Mouse (Mus musculus): Measurements from ENCODE around the gene Map3k11. TPM values are rescaled to one million over a fixed set of nuclear protein-coding genes. Genes with fewer than 3 reads are reported as not detected.

Map3k11 gene
- polyA plus RNA-seq, 1 experiment from 2014 or later, result 16.9 TPM

- 57% methylated on average over 10 of the region's 10 CpGs for WGBS (ENCODE audit: insufficient replicate concordance)
Observed at GRCm38 (mm10) chr19:5692086-5692912, 3.8 kb downstream of the Map3k11 start.

GRCm38 (mm10) chr19:5692913-5693396, 4.4 kb downstream of the Map3k11 start:
- WGBS (ENCODE audit: insufficient replicate concordance), result 68% methylated on average over 10 of the region's 10 CpGs
- Histone ChIP-seq H3K27me3 (ENCODE audit: control insufficient read depth, insufficient read depth, low read length) (no peaks in the 10 kb centered on the region), H3K4me2 (peak overlapping the region; percentile 97), H3K9ac (ENCODE audit: low read depth, low read length) (peak overlapping the region; percentile 91), H3K4me1 (ENCODE audit: control insufficient read depth, insufficient read depth, low read length) (peaks cover 44% of the 10 kb centered on the region), H3K4me3 (ENCODE audit: low read depth, low read length) (peak overlapping the region; percentile 93; the same call in 1 of the 2 replicates), H3K9me3 (replicated peaks; ENCODE audit: control insufficient read depth, low read length) (no peaks in the 10 kb centered on the region), H3K36me3 (ENCODE audit: control insufficient read depth, insufficient read depth, low read length) (peaks cover 20% of the 10 kb centered on the region), H3K27ac (ENCODE audit: low read depth, low read length) (peak overlapping the region; percentile 94)
- ATAC-seq (replicated peaks; ENCODE audit: insufficient number of reproducible peaks, low FRiP score, low TSS enrichment), result no peak

More at GRCm38 (mm10) chr19:5692086-5692912, 3.8 kb downstream of the Map3k11 start:
- ATAC-seq (replicated peaks; ENCODE audit: insufficient number of reproducible peaks, low FRiP score, low TSS enrichment), result 0 out of 2 replicates have a peak, but pooled peaks have one; percentile 15
- Histone ChIP-seq H3K27ac (ENCODE audit: low read depth, low read length) (peak overlapping the region; percentile 94), H3K4me2 (peak overlapping the region; percentile 97), H3K4me3 (ENCODE audit: low read depth, low read length) (peak overlapping the region; percentile 93), H3K9ac (ENCODE audit: low read depth, low read length) (peak overlapping the region; percentile 91), H3K4me1 (ENCODE audit: control insufficient read depth, insufficient read depth, low read length) (peaks cover 50% of the 10 kb centered on the region), H3K27me3 (ENCODE audit: control insufficient read depth, insufficient read depth, low read length) (no peaks in the 10 kb centered on the region), H3K9me3 (replicated peaks; ENCODE audit: control insufficient read depth, low read length) (no peaks in the 10 kb centered on the region), H3K36me3 (ENCODE audit: control insufficient read depth, insufficient read depth, low read length) (peaks cover 17% of the 10 kb centered on the region)

GRCm38 (mm10) chr19:5693801-5694200, 5.3 kb downstream of the Map3k11 start:
- 0 out of 2 replicates have a peak overlapping the region, but pooled peaks have one; percentile 93 for H3K4me3 ChIP-seq (ENCODE audit: low read depth, low read length)
- no peak overlapping the region for H3K27ac ChIP-seq (ENCODE audit: low read depth, low read length)
- H3K4me1 ChIP-seq (ENCODE audit: control insufficient read depth, insufficient read depth, low read length), result peaks cover 44% of the 10 kb centered on the region
- H3K36me3 ChIP-seq (ENCODE audit: control insufficient read depth, insufficient read depth, low read length), result peaks cover 28% of the 10 kb centered on the region
- no peaks in the 10 kb centered on the region for H3K9me3 ChIP-seq (replicated peaks; ENCODE audit: control insufficient read depth, low read length)
- H3K4me2 ChIP-seq, result peak overlapping the region; percentile 97
- ATAC-seq (replicated peaks; ENCODE audit: insufficient number of reproducible peaks, low FRiP score, low TSS enrichment), result no peak
- no peaks in the 10 kb centered on the region for H3K27me3 ChIP-seq (ENCODE audit: control insufficient read depth, insufficient read depth, low read length)
- H3K9ac ChIP-seq (ENCODE audit: low read depth, low read length), result no peak overlapping the region; the same call in 1 of the 2 replicates
- 86% methylated on average over 6 of the region's 6 CpGs for WGBS (ENCODE audit: insufficient replicate concordance)

DNA sequence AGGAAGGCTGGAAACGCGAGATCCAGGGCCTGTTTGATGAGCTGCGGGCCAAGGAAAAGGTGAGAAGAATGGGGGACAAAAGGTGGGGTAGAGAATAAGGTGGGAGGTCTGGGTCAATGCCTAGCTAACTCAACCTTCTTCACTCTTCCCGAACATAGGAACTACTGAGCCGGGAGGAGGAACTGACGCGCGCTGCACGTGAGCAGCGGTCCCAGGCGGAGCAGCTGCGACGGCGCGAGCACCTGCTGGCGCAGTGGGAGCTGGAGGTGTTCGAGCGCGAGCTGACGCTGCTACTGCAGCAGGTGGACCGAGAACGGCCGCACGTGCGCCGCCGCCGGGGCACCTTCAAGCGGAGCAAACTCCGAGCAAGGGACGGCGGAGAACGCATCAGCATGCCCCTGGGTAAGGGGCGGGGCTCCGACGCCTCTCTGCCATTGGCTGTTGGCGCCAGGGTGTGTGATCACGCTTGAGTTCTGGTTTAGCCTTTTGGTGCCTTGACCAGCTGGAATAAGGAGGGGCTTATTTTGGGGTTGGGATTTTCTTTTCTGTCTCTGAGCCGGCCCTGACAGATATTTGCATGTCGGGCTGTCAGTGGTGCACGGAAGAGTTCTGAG, 7.4 kb downstream of the Map3k11 start:
- Histone ChIP-seq H3K9me3 (replicated peaks; ENCODE audit: control insufficient read depth, low read length) (no peaks in the 10 kb centered on the region), H3K4me3 (ENCODE audit: low read depth, low read length) (peak overlapping the region; percentile 23), H3K27me3 (ENCODE audit: control insufficient read depth, insufficient read depth, low read length) (no peaks in the 10 kb centered on the region), H3K9ac (ENCODE audit: low read depth, low read length) (no peak overlapping the region), H3K27ac (ENCODE audit: low read depth, low read length) (no peak overlapping the region), H3K36me3 (ENCODE audit: control insufficient read depth, insufficient read depth, low read length) (peaks cover 48% of the 10 kb centered on the region), H3K4me2 (peak overlapping the region; percentile 54), H3K4me1 (ENCODE audit: control insufficient read depth, insufficient read depth, low read length) (peaks cover 33% of the 10 kb centered on the region)
- 28% methylated on average over 41 of the region's 41 CpGs for WGBS (ENCODE audit: insufficient replicate concordance)
- ATAC-seq (replicated peaks; ENCODE audit: insufficient number of reproducible peaks, low FRiP score, low TSS enrichment), result no peak

GRCm38 (mm10) chr19:5704163-5704800, 15.7 kb downstream of the Map3k11 start, which contains the start of gene Kcnk7:
Kcnk7 (plus strand) TSS chr19:5704367.
- Histone ChIP-seq H3K27me3 (ENCODE audit: control insufficient read depth, insufficient read depth, low read length) (no peaks in the 10 kb centered on the region), H3K4me3 (ENCODE audit: low read depth, low read length) (no peak within 1 kb of the TSS), H3K9me3 (replicated peaks; ENCODE audit: control insufficient read depth, low read length) (no peaks in the 10 kb centered on the region), H3K9ac (ENCODE audit: low read depth, low read length) (0 out of 2 replicates have a peak within 1 kb of the TSS, but pooled peaks have one; percentile 39), H3K27ac (ENCODE audit: low read depth, low read length) (no peak within 1 kb of the TSS), H3K4me1 (ENCODE audit: control insufficient read depth, insufficient read depth, low read length) (peaks cover 12% of the 10 kb centered on the region), H3K4me2 (no peak within 1 kb of the TSS), H3K36me3 (ENCODE audit: control insufficient read depth, insufficient read depth, low read length) (peaks cover 47% of the 10 kb centered on the region)
- ATAC-seq (replicated peaks; ENCODE audit: insufficient number of reproducible peaks, low FRiP score, low TSS enrichment), result 0 out of 2 replicates have a peak, but pooled peaks have one; percentile 20
- WGBS (ENCODE audit: insufficient replicate concordance), result 70% methylated on average over 17 of the region's 17 CpGs

DNA sequence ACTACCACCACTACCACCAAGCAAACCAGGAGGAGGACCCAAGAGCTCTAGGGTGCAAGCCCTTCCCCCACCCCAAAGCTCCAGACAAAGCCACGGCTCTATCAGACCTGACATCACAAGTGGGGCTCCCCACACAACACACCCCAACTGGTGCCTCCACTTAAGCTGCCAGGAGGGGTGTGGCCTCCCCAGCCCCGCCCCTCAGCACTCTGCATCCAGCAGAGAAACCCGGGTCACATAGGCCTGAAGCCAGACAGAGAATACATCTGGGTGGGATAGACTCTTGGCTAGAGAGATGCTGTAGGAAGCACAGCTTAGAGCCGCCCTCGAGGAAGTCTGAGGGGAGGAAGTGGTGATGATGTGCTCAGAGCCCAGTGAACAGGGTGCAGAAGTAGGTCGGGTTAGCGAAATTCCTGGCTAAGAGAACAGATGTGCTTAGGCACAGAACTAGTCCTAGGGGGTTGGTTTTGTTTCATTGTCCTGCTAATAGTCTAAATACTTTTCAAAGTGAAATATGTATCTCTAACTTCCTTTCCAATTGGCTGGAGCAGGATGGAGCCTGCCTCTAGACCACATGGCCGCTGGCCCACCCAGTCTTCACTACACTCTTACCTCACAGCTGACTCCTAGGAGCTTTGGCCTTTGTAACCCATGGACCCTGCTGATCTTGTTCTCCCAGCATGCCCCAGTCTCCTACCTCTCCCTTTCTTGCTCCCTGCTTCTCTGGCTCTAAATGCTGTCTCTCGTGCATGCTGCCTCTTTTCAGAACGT, 16.4 kb downstream of the Map3k11 start:
- H3K4me1 ChIP-seq (ENCODE audit: control insufficient read depth, insufficient read depth, low read length), result peaks cover 12% of the 10 kb centered on the region
- H3K27me3 ChIP-seq (ENCODE audit: control insufficient read depth, insufficient read depth, low read length), result no peaks in the 10 kb centered on the region
- peak; percentile 18; the same call in 1 of the 2 replicates for ATAC-seq (replicated peaks; ENCODE audit: insufficient number of reproducible peaks, low FRiP score, low TSS enrichment)
- peaks cover 44% of the 10 kb centered on the region for H3K36me3 ChIP-seq (ENCODE audit: control insufficient read depth, insufficient read depth, low read length)
- H3K9ac ChIP-seq (ENCODE audit: low read depth, low read length), result no peak overlapping the region
- no peak overlapping the region for H3K27ac ChIP-seq (ENCODE audit: low read depth, low read length)
- H3K4me3 ChIP-seq (ENCODE audit: low read depth, low read length), result no peak overlapping the region
- no peaks in the 10 kb centered on the region for H3K9me3 ChIP-seq (replicated peaks; ENCODE audit: control insufficient read depth, low read length)
- 41% methylated on average over 10 of the region's 10 CpGs for whole genome bisulfite sequencing (ENCODE audit: insufficient replicate concordance)
- H3K4me2 ChIP-seq, result no peak overlapping the region

DNA sequence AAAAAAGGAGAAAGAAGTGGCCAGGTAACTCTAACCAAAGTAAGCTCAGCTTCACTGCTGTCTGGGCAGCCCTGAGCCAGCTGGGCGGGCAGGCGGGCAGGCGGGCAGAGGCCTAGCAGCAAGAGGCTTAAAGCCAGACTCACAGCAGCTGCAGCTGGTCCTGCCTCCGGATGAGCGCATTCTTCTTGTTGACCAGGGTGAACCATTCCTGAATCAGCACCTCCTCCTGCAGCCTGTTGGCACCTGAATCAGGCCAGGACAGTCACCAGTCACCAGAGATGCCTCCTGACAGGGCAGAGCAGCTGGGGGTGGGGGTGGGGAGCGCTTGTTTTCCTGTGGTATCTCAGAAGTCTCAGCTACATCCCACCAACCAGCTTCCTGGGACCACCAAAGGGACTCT, 21.5 kb downstream of the Map3k11 start:
- WGBS (ENCODE audit: insufficient replicate concordance), result 92% methylated on average over 6 of the region's 6 CpGs
- peaks cover 34% of the 10 kb centered on the region for H3K36me3 ChIP-seq (ENCODE audit: control insufficient read depth, insufficient read depth, low read length)
- H3K27ac ChIP-seq (ENCODE audit: low read depth, low read length), result no peak overlapping the region
- H3K4me2 ChIP-seq, result no peak overlapping the region
- no peak overlapping the region for H3K9ac ChIP-seq (ENCODE audit: low read depth, low read length)
- ATAC-seq (replicated peaks; ENCODE audit: insufficient number of reproducible peaks, low FRiP score, low TSS enrichment), result no peak
- no peaks in the 10 kb centered on the region for H3K27me3 ChIP-seq (ENCODE audit: control insufficient read depth, insufficient read depth, low read length)
- H3K4me3 ChIP-seq (ENCODE audit: low read depth, low read length), result no peak overlapping the region
- peaks cover 9% of the 10 kb centered on the region for H3K4me1 ChIP-seq (ENCODE audit: control insufficient read depth, insufficient read depth, low read length)
- no peaks in the 10 kb centered on the region for H3K9me3 ChIP-seq (replicated peaks; ENCODE audit: control insufficient read depth, low read length)

DNA sequence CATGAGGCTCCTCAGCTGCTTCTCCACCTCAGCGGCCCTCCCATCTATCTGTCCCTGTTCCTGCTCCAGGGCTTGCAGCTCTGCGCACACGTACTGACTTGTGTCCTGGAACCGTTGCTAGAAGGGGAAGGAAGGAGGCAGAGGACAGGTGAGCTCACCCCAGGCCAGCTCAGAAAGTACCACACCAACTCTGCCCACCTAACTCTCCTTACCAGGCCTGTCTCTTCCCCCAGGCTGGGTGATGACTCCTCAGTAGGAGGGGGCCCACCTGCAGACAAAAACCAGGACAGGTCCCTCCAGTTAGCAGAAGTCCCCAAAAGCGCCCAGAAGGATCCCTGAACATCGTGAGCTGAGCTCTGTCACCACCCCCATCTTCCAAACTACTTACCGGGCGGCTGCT, 22.0 kb downstream of the Map3k11 start:
- Histone ChIP-seq H3K27ac (ENCODE audit: low read depth, low read length) (no peak overlapping the region), H3K27me3 (ENCODE audit: control insufficient read depth, insufficient read depth, low read length) (no peaks in the 10 kb centered on the region), H3K9ac (ENCODE audit: low read depth, low read length) (no peak overlapping the region), H3K36me3 (ENCODE audit: control insufficient read depth, insufficient read depth, low read length) (peaks cover 34% of the 10 kb centered on the region), H3K4me3 (ENCODE audit: low read depth, low read length) (no peak overlapping the region), H3K4me1 (ENCODE audit: control insufficient read depth, insufficient read depth, low read length) (peaks cover 6% of the 10 kb centered on the region), H3K9me3 (replicated peaks; ENCODE audit: control insufficient read depth, low read length) (no peaks in the 10 kb centered on the region), H3K4me2 (no peak overlapping the region)
- no peak for ATAC-seq (replicated peaks; ENCODE audit: insufficient number of reproducible peaks, low FRiP score, low TSS enrichment)
- WGBS (ENCODE audit: insufficient replicate concordance), result 76% methylated on average over 8 of the region's 8 CpGs

Measured in heart, embryonic 11.5 days (tissue).